Mouse (Mus musculus) heart, postnatal 0 days (tissue): ENCODE results near the gene Irx5. TPM values are rescaled to one million over a fixed set of nuclear protein-coding genes. Genes with fewer than 3 reads are reported as not detected.
A peak's percentile ranks its signal among the peaks of the same experiment; 100 is the strongest.

Source experiments
- ATAC-seq: fragments of 200-750 bp; cut with Nextera tagmentation; 2 replicates; pipeline ENCODE4 v1.8.0; 2017; ENCODE audit warnings: low read depth, moderate number of reproducible peaks, moderate library complexity; ENCODE audit not compliant: insufficient read depth
- DNase-seq: peaks from one replicate; pipeline ENCODE4 v3.0.0-alpha.2; 2016; ENCODE audit warnings: low spot score
- H3K27ac ChIP-seq: fragments of 300-500 bp; sonication (generic); 2 replicates; pipeline ENCODE4 v1.5.1; 2014; ENCODE audit warnings: low read depth, mild to moderate bottlenecking
- H3K27me3 ChIP-seq: fragments of 300-500 bp; sonication (generic); 2 replicates; pipeline ENCODE4 v1.6.1; 2014; ENCODE audit warnings: low read length, mixed read lengths; ENCODE audit not compliant: control insufficient read depth, insufficient read depth
- H3K36me3 ChIP-seq: fragments of 300-500 bp; sonication (generic); replicated peaks from 2 replicates; pipeline ENCODE4 v1.6.1; 2014; ENCODE audit warnings: low read length, mixed read lengths; ENCODE audit not compliant: control insufficient read depth, insufficient read depth
- H3K4me1 ChIP-seq: fragments of 300-500 bp; sonication (generic); 2 replicates; pipeline ENCODE4 v1.6.1; 2014; ENCODE audit warnings: antibody characterized with exemption; ENCODE audit not compliant: control insufficient read depth, insufficient read depth
- H3K4me2 ChIP-seq: fragments of 300-500 bp; sonication (generic); 2 replicates; pipeline ENCODE4 v1.6.1; 2014; ENCODE audit warnings: low read depth, mild to moderate bottlenecking, low read length, moderate library complexity
- H3K4me3 ChIP-seq: fragments of 300-500 bp; sonication (generic); 2 replicates; pipeline ENCODE4 v1.5.1; 2014; ENCODE audit warnings: low read depth, low read length
- H3K9ac ChIP-seq: fragments of 300-500 bp; sonication (generic); replicated peaks from 2 replicates; pipeline ENCODE4 v1.6.1; 2014; ENCODE audit warnings: low read depth, low read length, mixed read lengths
- H3K9me3 ChIP-seq: fragments of 300-500 bp; sonication (generic); replicated peaks from 2 replicates; pipeline ENCODE4 v1.6.1; 2016; ENCODE audit warnings: low read length; ENCODE audit not compliant: control insufficient read depth
- CTCF ChIP-seq: IDR thresholded peaks from 2 replicates; pipeline ENCODE4 v1.5.1; 2016; ENCODE audit warnings: antibody characterized with exemption, control low read depth, low read depth
- EP300 ChIP-seq: IDR thresholded peaks from 2 replicates; pipeline ENCODE4 v1.6.1; 2016; ENCODE audit warnings: antibody characterized with exemption, low read depth
- WGBS: fragments of 180-500 bp; shearing (Covaris S2); extraction: QIAGEN DNeasy Blood & Tissue Kit; methylation state at CpG from one replicate; pipeline ENCODE4 v1.1.7; 2014; 5-methylcytosine and 5-hydroxymethylcytosine counted together
- polyA plus RNA-seq: library from polyadenylated mRNA; unstranded; fragments of >200 nt; fragmentation: Nextera tagmentation; extraction: Ambion mirVana; gene quantifications from 2 replicates; pipeline ENCODE4 v1.2.1, GENCODE M21; 2015
- total RNA-seq: library from RNA; depleted of rRNA; stranded (reverse); fragments of >200 nt; gene quantifications from 2 replicates; pipeline ENCODE4 v1.2.3, GENCODE M21; 2014; ENCODE audit warnings: low replicate concordance; rRNA removed

Gene Irx5
- 13.1 and 18.6 TPM in 2 replicates for total RNA-seq
- 6.4 and 7.3 TPM in 2 replicates for polyA plus RNA-seq

- Histone ChIP-seq H3K4me1 (peaks cover 12% of the 10 kb centered on the region), H3K27me3 (peaks cover 58% of the 10 kb centered on the region)
Measured at GRCm38 (mm10) chr8:92357398-92357981, at the start of gene Irx5. TSS of gene Irx5 (plus strand) at chr8:92357625.

DNA sequence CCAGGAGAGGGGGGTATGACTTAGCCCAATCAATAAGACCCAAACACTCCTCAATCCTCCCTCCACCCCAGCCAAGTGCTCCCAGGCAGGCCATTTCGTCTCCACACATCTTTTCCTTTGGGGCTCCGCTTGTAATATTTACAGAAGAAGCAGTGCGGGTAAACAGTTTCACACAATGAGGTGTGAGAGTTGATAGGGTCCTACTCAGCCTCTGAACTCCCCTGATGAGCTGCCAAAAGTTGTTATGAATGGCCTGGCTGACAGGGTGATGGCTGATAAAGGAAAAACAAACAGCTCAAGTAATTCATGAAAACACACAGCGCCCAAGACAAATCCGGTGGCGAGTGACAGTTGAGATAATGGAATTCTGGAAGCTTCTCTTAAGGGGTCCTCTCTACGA lies 45.2 kb upstream of the Irx5 start:
- no peak overlapping the region for H3K27ac ChIP-seq
- 0 out of 2 replicates have a peak, but pooled peaks cover 23% of the 10 kb centered on the region for H3K27me3 ChIP-seq
- whole genome bisulfite sequencing = 1% methylated on average over 7 of the region's 7 CpGs
- H3K9ac ChIP-seq = no peak overlapping the region
- TF ChIP-seq CTCF (no peak), EP300 (no peak)
- DNase-seq = peak; percentile 16
- peak; percentile 41; the same call in 1 of the 2 replicates for ATAC-seq
- H3K4me2 ChIP-seq = no peak overlapping the region
- H3K4me1 ChIP-seq = peaks cover 8% of the 10 kb centered on the region
- no peaks in the 10 kb centered on the region for H3K36me3 ChIP-seq
- no peaks in the 10 kb centered on the region for H3K9me3 ChIP-seq
- H3K4me3 ChIP-seq = no peak overlapping the region

More at GRCm38 (mm10) chr8:92357398-92357981, at the start of gene Irx5:
- H3K36me3 ChIP-seq = no peaks in the 10 kb centered on the region
- ATAC-seq (peak; percentile 64), DNase-seq (peak; percentile 88)
- peak within 1 kb of the TSS; percentile 92 for H3K4me2 ChIP-seq
- H3K9me3 ChIP-seq = no peaks in the 10 kb centered on the region
- H3K9ac ChIP-seq = peak within 1 kb of the TSS; percentile 84
- TF ChIP-seq EP300 = no peak
- TF ChIP-seq CTCF = 0 out of 2 replicates have a peak, but pooled peaks have one; percentile 8
- peak within 1 kb of the TSS; percentile 92 for H3K27ac ChIP-seq
- under 1% methylated on average over 32 of the region's 47 CpGs for WGBS
- H3K4me3 ChIP-seq = peak within 1 kb of the TSS; percentile 60

- ATAC-seq = no peak
- DNase-seq = no peak
- no peaks in the 10 kb centered on the region for H3K36me3 ChIP-seq
- no peak for TF ChIP-seq CTCF
- H3K27me3 ChIP-seq = peaks cover 26% of the 10 kb centered on the region; the same call in 1 of the 2 replicates
- H3K4me3 ChIP-seq = no peak overlapping the region
- H3K27ac ChIP-seq = no peak overlapping the region
- H3K9me3 ChIP-seq = no peaks in the 10 kb centered on the region
- H3K9ac ChIP-seq = no peak overlapping the region
- WGBS = 82% methylated on average over 3 of the region's 3 CpGs
- peaks cover 8% of the 10 kb centered on the region for H3K4me1 ChIP-seq
- no peak overlapping the region for H3K4me2 ChIP-seq
Measured at GRCm38 (mm10) chr8:92313707-92314106, 43.7 kb upstream of the Irx5 start.

GRCm38 (mm10) chr8:92323751-92324150 lies 33.7 kb upstream of the Irx5 start:
- Histone ChIP-seq H3K4me1 (no peaks in the 10 kb centered on the region), H3K4me2 (no peak overlapping the region), H3K27ac (0 out of 2 replicates have a peak overlapping the region, but pooled peaks have one; percentile 37), H3K9ac (no peak overlapping the region), H3K36me3 (no peaks in the 10 kb centered on the region), H3K9me3 (no peaks in the 10 kb centered on the region), H3K27me3 (no peaks in the 10 kb centered on the region), H3K4me3 (no peak overlapping the region)
- ATAC-seq (peak; percentile 98), DNase-seq (peak; percentile 74)
- 26% methylated on average over 7 of the region's 7 CpGs for WGBS
- no peak for TF ChIP-seq CTCF
- peak; percentile 88 for TF ChIP-seq EP300

DNA sequence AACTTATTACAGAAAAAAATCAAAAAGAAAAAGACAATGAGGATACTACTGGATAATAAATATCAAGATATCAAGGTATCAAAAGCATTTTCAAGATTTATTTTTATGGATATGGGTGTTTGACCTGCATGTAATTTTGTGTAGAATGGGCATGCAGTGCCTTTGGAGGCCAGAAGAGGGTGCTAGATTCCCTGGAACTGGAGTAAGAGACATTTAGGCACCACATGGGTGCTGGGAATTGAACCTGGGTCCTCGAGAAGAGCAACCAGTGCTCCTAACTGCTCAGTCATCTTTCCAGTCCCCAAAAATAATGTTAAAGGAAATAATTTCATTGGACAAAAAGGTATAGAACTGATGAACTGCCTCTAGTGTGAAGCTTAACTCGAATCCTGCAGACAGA lies 30.2 kb upstream of the Irx5 start:
- TF ChIP-seq EP300 (no peak), CTCF (peak; percentile 26)
- Histone ChIP-seq H3K9ac (no peak overlapping the region), H3K4me1 (no peaks in the 10 kb centered on the region), H3K36me3 (no peaks in the 10 kb centered on the region), H3K27me3 (no peaks in the 10 kb centered on the region), H3K4me3 (no peak overlapping the region), H3K9me3 (no peaks in the 10 kb centered on the region), H3K27ac (no peak overlapping the region), H3K4me2 (no peak overlapping the region)
- WGBS = 86% methylated on average over 2 of the region's 2 CpGs
- DNase-seq = no peak
- ATAC-seq = no peak
